Mouse (Mus musculus) lung, embryonic 15.5 days (tissue): Measurements from ENCODE around the gene Olfr826. TPM values are rescaled to one million over a fixed set of nuclear protein-coding genes. Genes with fewer than 3 reads are reported as not detected.
"Not testable (repeated sequence)": the region's sequence is repeated elsewhere in the genome, so short reads cannot be mapped to it uniquely, and the experiment has no call there.

Source experiments
- ATAC-seq: fragments of 200-750 bp; cut with Nextera tagmentation; 2 replicates; pipeline ENCODE4 v1.8.0; 2017; ENCODE audit warnings: moderate number of reproducible peaks, borderline replicate concordance; ENCODE audit not compliant: low FRiP score, low TSS enrichment; ENCODE audit errors: extremely low read depth
- H3K27ac ChIP-seq: fragments of 300-500 bp; sonication (generic); 2 replicates; pipeline ENCODE4 v1.5.1; 2015; ENCODE audit warnings: moderate library complexity, mild to moderate bottlenecking, inconsistent platforms
- H3K27me3 ChIP-seq: fragments of 300-500 bp; sonication (generic); 2 replicates; pipeline ENCODE4 v1.6.1; 2015; ENCODE audit warnings: inconsistent platforms
- H3K36me3 ChIP-seq: fragments of 300-500 bp; sonication (generic); 2 replicates; pipeline ENCODE4 v1.6.1; 2015; ENCODE audit warnings: inconsistent platforms
- H3K4me1 ChIP-seq: fragments of 300-500 bp; sonication (generic); 2 replicates; pipeline ENCODE4 v1.6.1; 2015; ENCODE audit warnings: inconsistent platforms
- H3K4me2 ChIP-seq: fragments of 300-500 bp; sonication (generic); 2 replicates; pipeline ENCODE4 v1.6.1; 2015; ENCODE audit warnings: inconsistent platforms, mild to moderate bottlenecking, moderate library complexity
- H3K4me3 ChIP-seq: fragments of 300-500 bp; sonication (generic); 2 replicates; pipeline ENCODE4 v1.5.1; 2015; ENCODE audit warnings: mild to moderate bottlenecking, inconsistent platforms
- H3K9ac ChIP-seq: fragments of 300-500 bp; sonication (generic); 2 replicates; pipeline ENCODE4 v1.6.1; 2015; ENCODE audit warnings: inconsistent platforms
- H3K9me3 ChIP-seq: fragments of 300-500 bp; sonication (generic); 2 replicates; pipeline ENCODE4 v1.6.1; 2016; ENCODE audit warnings: inconsistent platforms
- WGBS: fragments of 180-500 bp; shearing (Covaris S2); methylation state at CpG from one replicate; pipeline ENCODE4 v1.1.7; 2015; 5-methylcytosine and 5-hydroxymethylcytosine counted together
- polyA plus RNA-seq: library from polyadenylated mRNA; unstranded; fragments of >200 nt; fragmentation: Nextera tagmentation; extraction: Ambion mirVana; gene quantifications from 2 replicates; pipeline ENCODE4 v1.2.1, GENCODE M21; 2015

Gene Olfr826
- not detected in 2 replicates for polyA plus RNA-seq

- ATAC-seq, result no peak
- H3K4me2 ChIP-seq, result no peak within 1 kb of the TSS
- WGBS, result 55% methylated on average over 1 of the region's 1 CpGs
- H3K9ac ChIP-seq, result no peak within 1 kb of the TSS
- no peak within 1 kb of the TSS for H3K27ac ChIP-seq
- H3K4me1 ChIP-seq, result no peaks in the 10 kb centered on the region
- no peaks in the 10 kb centered on the region for H3K27me3 ChIP-seq
- no peak within 1 kb of the TSS for H3K4me3 ChIP-seq
- H3K36me3 ChIP-seq, result no peaks in the 10 kb centered on the region
- no peaks in the 10 kb centered on the region for H3K9me3 ChIP-seq
Measured at GRCm38 (mm10) chr10:130184086-130184485, at the start of gene Olfr826. TSS of gene Olfr826 (minus strand) at chr10:130184186.

- whole genome bisulfite sequencing, result 59% methylated on average over 1 of the region's 1 CpGs
Measured at GRCm38 (mm10) chr10:130232117-130232516, 48.1 kb upstream of the Olfr826 start.

GRCm38 (mm10) chr10:130229584-130229983 is 45.6 kb upstream of the Olfr826 start:
- Histone ChIP-seq H3K9me3 (no peaks in the 10 kb centered on the region), H3K4me3 (no peak overlapping the region), H3K36me3 (no peaks in the 10 kb centered on the region), H3K4me1 (no peaks in the 10 kb centered on the region), H3K9ac (no peak overlapping the region), H3K27ac (no peak overlapping the region), H3K4me2 (no peak overlapping the region), H3K27me3 (no peaks in the 10 kb centered on the region)
- 83% methylated on average over 5 of the region's 5 CpGs for WGBS
- no peak for ATAC-seq

More at GRCm38 (mm10) chr10:130232117-130232516, 48.1 kb upstream of the Olfr826 start:
- ATAC-seq, result no peak
- Histone ChIP-seq H3K27me3 (no peaks in the 10 kb centered on the region), H3K9me3 (no peaks in the 10 kb centered on the region), H3K27ac (no peak overlapping the region), H3K4me2 (no peak overlapping the region), H3K9ac (no peak overlapping the region), H3K4me1 (no peaks in the 10 kb centered on the region), H3K36me3 (no peaks in the 10 kb centered on the region), H3K4me3 (no peak overlapping the region)

GRCm38 (mm10) chr10:130228246-130228645 is 44.3 kb upstream of the Olfr826 start:
- Histone ChIP-seq H3K4me2 (no peak overlapping the region), H3K36me3 (no peaks in the 10 kb centered on the region), H3K4me1 (no peaks in the 10 kb centered on the region), H3K4me3 (no peak overlapping the region), H3K9me3 (no peaks in the 10 kb centered on the region), H3K27ac (no peak overlapping the region), H3K9ac (no peak overlapping the region), H3K27me3 (no peaks in the 10 kb centered on the region)
- 0% methylated on average over 1 of the region's 1 CpGs for WGBS
- peak; percentile 64; the same call in 1 of the 2 replicates for ATAC-seq

GRCm38 (mm10) chr10:130225034-130225433 is 41.0 kb upstream of the Olfr826 start:
- Histone ChIP-seq H3K4me2 (no peak overlapping the region), H3K4me1 (no peaks in the 10 kb centered on the region), H3K27ac (no peak overlapping the region), H3K36me3 (no peaks in the 10 kb centered on the region), H3K9ac (no peak overlapping the region), H3K4me3 (no peak overlapping the region), H3K27me3 (no peaks in the 10 kb centered on the region), H3K9me3 (no peaks in the 10 kb centered on the region)
- ATAC-seq, result no peak
- WGBS, result 66% methylated on average over 3 of the region's 3 CpGs

GRCm38 (mm10) chr10:130214303-130214702 is 30.3 kb upstream of the Olfr826 start, which contains the start of gene Olfr827:
TSS of gene Olfr827 (minus strand) at chr10:130214403.
- Histone ChIP-seq H3K36me3 (no peaks in the 10 kb centered on the region), H3K4me2 (no peak within 1 kb of the TSS)
- WGBS, result 86% methylated on average over 1 of the region's 1 CpGs

GRCm38 (mm10) chr10:130166666-130167065 is 17.3 kb downstream of the Olfr826 start, which contains the start of gene Olfr825:
TSS of gene Olfr825 (minus strand) at chr10:130166766.
- H3K27me3 ChIP-seq, result no peaks in the 10 kb centered on the region
- H3K4me3 ChIP-seq, result no peak within 1 kb of the TSS
- no peak within 1 kb of the TSS for H3K9ac ChIP-seq
- H3K4me1 ChIP-seq, result no peaks in the 10 kb centered on the region
- no peaks in the 10 kb centered on the region for H3K36me3 ChIP-seq
- H3K27ac ChIP-seq, result no peak within 1 kb of the TSS
- ATAC-seq, result no peak
- H3K9me3 ChIP-seq, result no peaks in the 10 kb centered on the region
- H3K4me2 ChIP-seq, result no peak within 1 kb of the TSS

More at GRCm38 (mm10) chr10:130214303-130214702, 30.3 kb upstream of the Olfr826 start, which contains the start of gene Olfr827:
- no peaks in the 10 kb centered on the region for H3K27me3 ChIP-seq
- no peak for ATAC-seq
- H3K4me1 ChIP-seq, result no peaks in the 10 kb centered on the region
- no peaks in the 10 kb centered on the region for H3K9me3 ChIP-seq
- no peak within 1 kb of the TSS for H3K4me3 ChIP-seq
- no peak within 1 kb of the TSS for H3K9ac ChIP-seq
- H3K27ac ChIP-seq, result no peak within 1 kb of the TSS

GRCm38 (mm10) chr10:130165196-130165595 is 18.8 kb downstream of the Olfr826 start:
- no peak for ATAC-seq
- no peaks in the 10 kb centered on the region for H3K36me3 ChIP-seq

GRCm38 (mm10) chr10:130144121-130144520 is 39.9 kb downstream of the Olfr826 start:
- H3K4me2 ChIP-seq, result no peak overlapping the region
- H3K36me3 ChIP-seq, result no peaks in the 10 kb centered on the region
- H3K9ac ChIP-seq, result no peak overlapping the region
- H3K4me1 ChIP-seq, result no peaks in the 10 kb centered on the region
- no peak for ATAC-seq
- H3K27ac ChIP-seq, result no peak overlapping the region
- 74% methylated on average over 5 of the region's 5 CpGs for WGBS
- H3K9me3 ChIP-seq, result no peaks in the 10 kb centered on the region
- no peak overlapping the region for H3K4me3 ChIP-seq
- H3K27me3 ChIP-seq, result no peaks in the 10 kb centered on the region

More at GRCm38 (mm10) chr10:130165196-130165595, 18.8 kb downstream of the Olfr826 start:
- no peak overlapping the region for H3K4me2 ChIP-seq
- no peaks in the 10 kb centered on the region for H3K27me3 ChIP-seq
- H3K9ac ChIP-seq, result no peak overlapping the region
- H3K4me3 ChIP-seq, result no peak overlapping the region
- H3K9me3 ChIP-seq, result no peaks in the 10 kb centered on the region
- H3K4me1 ChIP-seq, result no peaks in the 10 kb centered on the region
- no peak overlapping the region for H3K27ac ChIP-seq

GRCm38 (mm10) chr10:130142481-130142880 is 41.5 kb downstream of the Olfr826 start:
- H3K27me3 ChIP-seq, H3K9ac ChIP-seq, H3K4me1 ChIP-seq, ATAC-seq, H3K4me2 ChIP-seq, H3K9me3 ChIP-seq, H3K4me3 ChIP-seq, H3K27ac ChIP-seq, H3K36me3 ChIP-seq: not testable (repeated sequence)
- 69% methylated on average over 5 of the region's 5 CpGs for WGBS

- Histone ChIP-seq H3K36me3 (no peaks in the 10 kb centered on the region), H3K27me3 (no peaks in the 10 kb centered on the region)
Measured at GRCm38 (mm10) chr10:130134811-130135210, 49.2 kb downstream of the Olfr826 start.

GRCm38 (mm10) chr10:130129900-130130299 is 54.1 kb downstream of the Olfr826 start, which contains the start of gene Olfr824:
TSS of gene Olfr824 (minus strand) at chr10:130130000.
- H3K9me3 ChIP-seq, H3K4me2 ChIP-seq, H3K9ac ChIP-seq, H3K27me3 ChIP-seq, H3K27ac ChIP-seq, H3K4me3 ChIP-seq, ATAC-seq, H3K4me1 ChIP-seq, H3K36me3 ChIP-seq: not testable (repeated sequence)

More at GRCm38 (mm10) chr10:130134811-130135210, 49.2 kb downstream of the Olfr826 start:
- no peak overlapping the region for H3K4me3 ChIP-seq
- ATAC-seq, result no peak
- no peaks in the 10 kb centered on the region for H3K9me3 ChIP-seq
- H3K27ac ChIP-seq, result no peak overlapping the region
- no peak overlapping the region for H3K4me2 ChIP-seq
- H3K9ac ChIP-seq, result no peak overlapping the region
- H3K4me1 ChIP-seq, result no peaks in the 10 kb centered on the region
